Mouse (Mus musculus) kidney, embryonic 14.5 days (tissue): ENCODE measurements at regions not wholly inside any gene's neighbourhood (a gene's known extent, or its start where the extent isn't known, plus 50 kb on each side); places are given as distances from the start of the nearest gene placed in this dataset.

Source experiments
- ATAC-seq: fragments of 200-750 bp; cut with Nextera tagmentation; 2 replicates; pipeline ENCODE4 v1.8.0; 2017; ENCODE audit warnings: moderate number of reproducible peaks, mild to moderate bottlenecking, moderate TSS enrichment, moderate library complexity; ENCODE audit not compliant: low FRiP score, low TSS enrichment
- H3K27ac ChIP-seq: fragments of 300-500 bp; sonication (generic); 2 replicates; pipeline ENCODE4 v1.5.1; 2014; ENCODE audit warnings: low read depth, mild to moderate bottlenecking, low read length, moderate library complexity, mixed read lengths
- H3K27me3 ChIP-seq: fragments of 300-500 bp; sonication (generic); 2 replicates; pipeline ENCODE4 v1.6.1; 2014; ENCODE audit warnings: mild to moderate bottlenecking, low read length; ENCODE audit not compliant: control insufficient read depth, insufficient read depth
- H3K36me3 ChIP-seq: fragments of 300-500 bp; sonication (generic); 2 replicates; pipeline ENCODE4 v1.6.1; 2014; ENCODE audit warnings: low read length, mixed read lengths; ENCODE audit not compliant: control insufficient read depth, insufficient read depth
- H3K4me1 ChIP-seq: fragments of 300-500 bp; sonication (generic); 2 replicates; pipeline ENCODE4 v1.6.1; 2014; ENCODE audit warnings: low read length, mixed read lengths; ENCODE audit not compliant: control insufficient read depth, insufficient read depth
- H3K4me2 ChIP-seq: fragments of 300-500 bp; sonication (generic); replicated peaks from 2 replicates; pipeline ENCODE4 v1.6.1; 2014; ENCODE audit warnings: low read depth, mild to moderate bottlenecking, low read length
- H3K4me3 ChIP-seq: fragments of 300-500 bp; sonication (generic); 2 replicates; pipeline ENCODE4 v1.5.1; 2014; ENCODE audit warnings: mild to moderate bottlenecking, low read length
- H3K9ac ChIP-seq: fragments of 300-500 bp; sonication (generic); 2 replicates; pipeline ENCODE4 v1.6.1; 2014; ENCODE audit warnings: low read depth, mild to moderate bottlenecking, low read length, moderate library complexity
- H3K9me3 ChIP-seq: fragments of 300-500 bp; sonication (generic); 2 replicates; pipeline ENCODE4 v1.6.1; 2016; ENCODE audit warnings: low read length; ENCODE audit not compliant: control insufficient read depth
- WGBS: fragments of 180-500 bp; shearing (Covaris S2); extraction: QIAGEN DNeasy Blood & Tissue Kit; methylation state at CpG from one replicate; pipeline ENCODE4 v1.1.7; 2014; 5-methylcytosine and 5-hydroxymethylcytosine counted together

DNA sequence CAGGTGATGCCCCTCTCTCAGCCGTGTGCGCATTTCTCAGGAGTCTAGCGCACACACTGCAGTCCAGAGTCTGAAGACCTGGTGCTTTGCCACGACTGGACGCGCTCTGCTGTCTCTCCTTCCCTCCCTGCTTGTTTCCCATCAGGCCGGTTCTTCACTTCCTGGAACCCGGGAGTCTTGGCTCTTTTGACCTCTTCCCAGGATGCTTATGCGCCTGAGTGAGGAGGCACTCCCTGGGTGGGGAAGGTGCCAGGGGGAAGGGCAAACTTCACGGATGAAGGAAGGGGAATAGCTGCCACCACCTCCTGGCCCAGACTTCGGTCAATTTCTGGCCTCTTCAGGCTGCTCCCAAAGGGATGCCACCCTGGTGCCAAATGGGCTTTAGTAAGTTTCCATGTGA, 86.4 kb upstream of the Max start:
- 17% methylated on average over 11 of the region's 11 CpGs for WGBS
- peak; percentile 41; the same call in 1 of the 2 replicates for ATAC-seq

DNA sequence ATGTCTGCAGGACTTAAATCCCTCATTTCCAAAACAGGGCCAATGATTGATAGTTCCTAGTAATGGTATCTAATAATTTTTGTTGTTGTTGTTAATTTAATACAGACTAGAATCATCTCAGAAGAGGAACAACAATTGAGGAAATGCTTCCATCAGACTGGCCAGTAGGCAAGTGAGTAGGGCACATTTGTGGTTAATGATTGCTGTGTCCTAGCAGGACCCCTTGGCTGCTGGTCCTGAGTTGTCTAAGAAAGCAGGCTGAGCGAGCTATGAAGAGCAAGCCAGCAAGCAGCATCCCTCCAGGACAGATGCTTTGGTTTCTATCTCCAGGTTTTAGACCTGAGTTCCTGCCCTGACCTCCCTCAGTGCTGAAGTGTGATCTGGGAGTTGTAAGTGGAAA, 85.3 kb upstream of the Max start:
- Histone ChIP-seq H3K4me1 (peaks cover 8% of the 10 kb centered on the region), H3K36me3 (no peaks in the 10 kb centered on the region), H3K4me2 (no peak overlapping the region), H3K9ac (no peak overlapping the region), H3K27me3 (no peaks in the 10 kb centered on the region), H3K27ac (no peak overlapping the region), H3K4me3 (no peak overlapping the region), H3K9me3 (no peaks in the 10 kb centered on the region)
- no peak for ATAC-seq
- WGBS, result 91% methylated on average over 1 of the region's 1 CpGs

More for the DNA sequence above, 86.4 kb upstream of the Max start:
- H3K36me3 ChIP-seq, result no peaks in the 10 kb centered on the region
- no peak overlapping the region for H3K4me3 ChIP-seq
- peaks cover 8% of the 10 kb centered on the region for H3K4me1 ChIP-seq
- H3K9me3 ChIP-seq, result no peaks in the 10 kb centered on the region
- H3K27ac ChIP-seq, result no peak overlapping the region
- H3K4me2 ChIP-seq, result no peak overlapping the region
- H3K9ac ChIP-seq, result no peak overlapping the region
- H3K27me3 ChIP-seq, result no peaks in the 10 kb centered on the region

DNA sequence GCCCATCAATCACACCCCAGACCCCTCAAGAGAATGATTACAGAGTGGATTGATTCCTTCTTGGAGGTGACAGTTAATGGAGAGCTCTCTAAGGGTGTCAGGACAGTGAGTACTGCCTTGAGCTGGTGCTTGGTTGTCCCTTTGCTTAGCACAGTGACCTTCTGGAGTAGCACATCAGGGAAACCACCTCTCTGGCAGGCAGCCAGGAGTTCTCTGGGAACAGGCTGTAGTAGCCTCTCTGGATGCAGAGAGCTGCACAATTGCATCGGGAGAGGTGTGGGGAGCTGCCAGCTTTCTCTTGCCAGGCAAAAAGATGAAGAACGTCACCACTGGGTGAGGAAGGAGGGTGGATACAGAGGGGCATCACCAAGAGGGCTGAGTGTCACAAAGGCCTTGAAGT, 84.0 kb upstream of the Max start:
- H3K4me3 ChIP-seq, result no peak overlapping the region
- no peak for ATAC-seq
- 78% methylated on average over 2 of the region's 2 CpGs for WGBS
- H3K9ac ChIP-seq, result no peak overlapping the region
- H3K36me3 ChIP-seq, result no peaks in the 10 kb centered on the region
- no peak overlapping the region for H3K27ac ChIP-seq
- H3K27me3 ChIP-seq, result no peaks in the 10 kb centered on the region
- H3K4me2 ChIP-seq, result no peak overlapping the region
- H3K4me1 ChIP-seq, result peaks cover 8% of the 10 kb centered on the region
- H3K9me3 ChIP-seq, result no peaks in the 10 kb centered on the region

DNA sequence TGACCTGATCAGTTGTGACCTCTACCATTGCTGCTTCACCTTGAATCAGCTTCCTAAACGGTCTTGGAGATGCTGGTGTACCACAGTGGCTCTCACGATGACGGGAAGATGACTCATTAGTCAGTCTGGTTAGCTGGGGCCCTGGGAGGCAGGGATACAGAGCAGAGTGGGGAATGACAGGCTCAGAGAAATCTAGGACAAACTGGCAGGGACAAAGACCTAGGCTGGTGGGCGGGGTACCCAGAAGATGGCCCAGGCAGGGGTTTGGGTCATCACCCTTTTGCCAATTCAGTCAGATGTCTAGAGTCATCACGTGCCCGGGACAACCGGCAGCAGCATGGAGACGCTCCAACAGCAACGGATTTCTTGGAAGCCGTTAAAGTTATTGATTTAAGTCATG, 83.4 kb upstream of the Max start:
- no peak overlapping the region for H3K4me2 ChIP-seq

DNA sequence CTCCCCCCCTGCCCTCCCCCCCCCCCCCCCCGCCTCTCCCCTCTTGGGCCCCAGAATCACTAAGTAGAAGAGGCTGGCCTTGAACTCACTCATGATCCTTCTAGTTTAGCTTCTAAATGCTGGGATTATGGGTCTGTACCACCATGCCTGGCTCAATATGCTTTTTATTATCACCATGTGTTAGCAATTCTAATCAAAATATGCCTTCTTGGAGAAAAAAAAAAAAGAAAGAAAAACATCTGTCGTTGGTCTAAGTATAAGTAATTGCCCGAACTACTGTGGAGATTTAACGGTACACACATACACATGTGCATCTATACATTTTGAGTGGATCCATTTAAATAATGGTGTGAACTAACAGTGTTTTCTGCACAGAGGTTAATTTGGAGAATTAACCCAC, 80.4 kb upstream of the Max start:
- H3K27ac ChIP-seq, result no peak overlapping the region
- H3K9me3 ChIP-seq, result no peaks in the 10 kb centered on the region
- no peak overlapping the region for H3K4me2 ChIP-seq
- no peaks in the 10 kb centered on the region for H3K36me3 ChIP-seq
- H3K4me1 ChIP-seq, result no peaks in the 10 kb centered on the region
- 77% methylated on average over 3 of the region's 4 CpGs for WGBS
- H3K27me3 ChIP-seq, result no peaks in the 10 kb centered on the region
- H3K9ac ChIP-seq, result no peak overlapping the region
- no peak overlapping the region for H3K4me3 ChIP-seq
- no peak for ATAC-seq

More for the DNA sequence above, 83.4 kb upstream of the Max start:
- Histone ChIP-seq H3K9ac (no peak overlapping the region), H3K27ac (no peak overlapping the region), H3K4me3 (no peak overlapping the region), H3K4me1 (peaks cover 8% of the 10 kb centered on the region), H3K36me3 (no peaks in the 10 kb centered on the region), H3K9me3 (no peaks in the 10 kb centered on the region), H3K27me3 (no peaks in the 10 kb centered on the region)
- 47% methylated on average over 10 of the region's 10 CpGs for WGBS
- no peak for ATAC-seq

DNA sequence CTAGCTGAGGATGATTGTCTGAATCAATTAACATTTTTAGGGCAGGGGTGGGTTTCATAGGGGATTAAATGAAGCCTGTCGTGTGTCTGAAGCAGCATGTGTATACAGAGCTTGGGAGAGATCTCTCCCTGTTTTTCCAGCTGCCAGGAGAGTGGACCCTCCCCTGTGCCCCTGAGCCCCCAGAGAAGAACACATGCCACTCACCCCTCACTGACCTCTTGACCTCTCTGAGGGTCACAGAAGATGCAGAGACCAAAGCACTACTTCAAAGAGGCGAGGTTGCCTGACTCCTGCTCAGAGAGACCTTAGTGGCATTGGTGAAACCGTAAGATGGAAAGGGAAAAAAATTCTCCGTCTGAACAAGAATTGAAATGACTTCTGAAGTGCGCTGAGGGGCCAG, 79.1 kb upstream of the Max start:
- WGBS, result 29% methylated on average over 5 of the region's 5 CpGs
- Histone ChIP-seq H3K27me3 (no peaks in the 10 kb centered on the region), H3K4me1 (no peaks in the 10 kb centered on the region), H3K9ac (no peak overlapping the region), H3K4me3 (no peak overlapping the region), H3K27ac (no peak overlapping the region), H3K36me3 (no peaks in the 10 kb centered on the region), H3K9me3 (no peaks in the 10 kb centered on the region), H3K4me2 (no peak overlapping the region)
- ATAC-seq, result 0 out of 2 replicates have a peak, but pooled peaks have one; percentile 45

DNA sequence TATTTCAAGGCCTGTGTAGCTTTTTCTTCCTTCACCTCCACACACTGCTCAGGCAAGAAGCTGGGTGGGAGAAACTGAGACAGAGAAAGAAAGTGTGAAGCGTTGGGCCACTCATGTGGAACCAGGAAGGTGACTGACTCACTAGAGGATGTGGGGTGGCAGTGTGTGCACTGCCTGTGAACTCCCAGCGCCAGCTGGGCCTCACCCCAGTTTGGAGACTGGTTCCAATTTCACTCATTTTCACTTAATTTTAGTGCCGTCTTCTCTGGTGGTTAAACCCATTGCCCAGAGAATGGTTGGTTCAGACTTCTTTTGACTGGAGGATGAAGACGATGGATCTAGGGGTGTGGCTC, 77.9 kb upstream of the Max start:
- Histone ChIP-seq H3K4me1 (no peaks in the 10 kb centered on the region), H3K27ac (no peak overlapping the region), H3K27me3 (no peaks in the 10 kb centered on the region), H3K9me3 (no peaks in the 10 kb centered on the region), H3K4me3 (no peak overlapping the region), H3K4me2 (no peak overlapping the region), H3K36me3 (no peaks in the 10 kb centered on the region), H3K9ac (no peak overlapping the region)
- ATAC-seq, result peak; percentile 44; the same call in 1 of the 2 replicates
- 84% methylated on average over 4 of the region's 4 CpGs for WGBS

DNA sequence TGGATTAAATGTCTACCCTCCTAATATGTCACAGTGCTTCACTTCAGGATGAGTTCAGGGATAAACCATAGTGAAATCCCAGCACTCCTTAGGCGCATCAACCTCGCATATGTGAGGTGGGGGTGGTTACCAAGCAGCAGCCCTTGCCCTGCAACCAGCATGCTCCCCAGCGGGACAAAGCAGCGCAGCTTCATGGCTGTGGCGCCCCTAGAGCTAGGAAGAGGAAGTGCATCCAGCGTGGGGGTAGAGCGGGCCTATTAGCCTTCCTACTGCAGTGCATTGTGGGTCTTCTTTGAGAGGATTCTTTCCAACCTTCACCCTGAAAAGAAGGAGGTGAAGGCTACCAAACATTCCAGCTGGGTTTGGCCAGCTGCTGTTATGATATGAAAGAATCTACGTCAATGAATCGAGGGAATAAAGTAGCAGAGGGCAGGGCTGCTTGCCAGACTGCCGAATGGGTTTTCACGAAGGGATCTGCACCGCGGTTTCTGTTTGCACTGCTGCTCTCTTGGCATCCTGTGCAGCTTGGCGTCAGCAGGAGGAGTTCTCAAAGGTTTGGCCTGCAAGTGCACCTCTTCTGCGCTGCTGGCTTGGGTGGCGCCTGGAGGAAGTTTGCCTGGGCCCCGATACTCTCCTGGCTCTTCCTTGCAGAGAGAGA, 77.4 kb upstream of the Max start:
- Histone ChIP-seq H3K27ac (no peak overlapping the region), H3K9ac (no peak overlapping the region), H3K27me3 (no peaks in the 10 kb centered on the region), H3K9me3 (no peaks in the 10 kb centered on the region), H3K4me3 (no peak overlapping the region), H3K36me3 (no peaks in the 10 kb centered on the region), H3K4me2 (no peak overlapping the region), H3K4me1 (no peaks in the 10 kb centered on the region)
- ATAC-seq, result peak; percentile 30; the same call in 1 of the 2 replicates
- WGBS, result 83% methylated on average over 17 of the region's 17 CpGs

DNA sequence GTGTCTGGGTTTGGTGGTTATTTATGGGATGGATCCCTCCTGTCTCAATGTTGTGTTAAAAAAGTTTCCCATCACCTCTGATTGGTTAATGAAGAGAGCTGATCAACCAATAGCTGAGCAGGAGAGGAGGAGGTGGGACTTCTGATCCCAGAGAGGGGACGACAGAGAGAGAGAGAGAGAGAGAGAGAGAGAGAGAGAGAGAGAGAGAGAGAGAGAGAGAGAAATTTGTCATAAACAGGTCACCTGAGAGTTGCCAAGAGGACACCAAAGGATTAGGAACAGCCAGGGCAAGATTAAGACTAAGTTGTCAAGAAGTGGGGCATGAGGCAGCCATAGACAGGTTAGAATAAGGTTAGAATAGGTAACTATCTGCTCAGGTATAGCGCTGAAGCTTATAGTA, 73.7 kb upstream of the Max start:
- WGBS, result 51% methylated on average over 2 of the region's 2 CpGs
- H3K27ac ChIP-seq, result no peak overlapping the region
- H3K27me3 ChIP-seq, result no peaks in the 10 kb centered on the region
- no peak overlapping the region for H3K4me3 ChIP-seq
- no peak overlapping the region for H3K4me2 ChIP-seq
- no peak for ATAC-seq
- no peaks in the 10 kb centered on the region for H3K36me3 ChIP-seq
- no peak overlapping the region for H3K9ac ChIP-seq
- H3K4me1 ChIP-seq, result no peaks in the 10 kb centered on the region
- no peaks in the 10 kb centered on the region for H3K9me3 ChIP-seq
